Mouse (Mus musculus): ENCODE measurements around the gene Sema3e.

- TF ChIP-seq CTCF (IDR thresholded peaks at IDR 0.05; ENCODE audit: extremely low read depth, insufficient read depth, low read length): no peak
- no peak for TF ChIP-seq POLR2A (IDR thresholded peaks at IDR 0.05; ENCODE audit: extremely low read depth, insufficient read depth, low read length)
Measured at GRCm38 (mm10) chr5:14107365-14107764, 82.3 kb downstream of the Sema3e start.

Measured in cortical plate, adult 2 months (tissue).